Mouse (Mus musculus) neural tube, embryonic 15.5 days (tissue): Measurements from ENCODE around the gene Fam196b. TPM values are rescaled to one million over a fixed set of nuclear protein-coding genes. Genes with fewer than 3 reads are reported as not detected.

ENCODE experiments used
- ATAC-seq: fragments of 200-750 bp; cut with Nextera tagmentation; 2 replicates; pipeline ENCODE4 v1.8.0; 2017; ENCODE audit warnings: mild to moderate bottlenecking, moderate TSS enrichment, moderate library complexity; ENCODE audit not compliant: low FRiP score
- H3K27ac ChIP-seq: fragments of 300-500 bp; sonication (generic); replicated peaks from 2 replicates; pipeline ENCODE4 v1.5.1; 2015; ENCODE audit warnings: mild to moderate bottlenecking, inconsistent platforms
- H3K27me3 ChIP-seq: fragments of 300-500 bp; sonication (generic); replicated peaks from 2 replicates; pipeline ENCODE4 v1.6.1; 2015; ENCODE audit warnings: inconsistent platforms
- H3K36me3 ChIP-seq: fragments of 300-500 bp; sonication (generic); 2 replicates; pipeline ENCODE4 v1.6.1; 2015; ENCODE audit warnings: inconsistent platforms
- H3K4me1 ChIP-seq: fragments of 300-500 bp; sonication (generic); 2 replicates; pipeline ENCODE4 v1.6.1; 2015; ENCODE audit warnings: inconsistent platforms
- H3K4me2 ChIP-seq: fragments of 300-500 bp; sonication (generic); 2 replicates; pipeline ENCODE4 v1.6.1; 2015; ENCODE audit warnings: inconsistent platforms, mild to moderate bottlenecking, moderate library complexity
- H3K4me3 ChIP-seq: fragments of 300-500 bp; sonication (generic); replicated peaks from 2 replicates; pipeline ENCODE4 v1.5.1; 2015; ENCODE audit warnings: mild to moderate bottlenecking, inconsistent platforms
- H3K9ac ChIP-seq: fragments of 300-500 bp; sonication (generic); replicated peaks from 2 replicates; pipeline ENCODE4 v1.6.1; 2015; ENCODE audit warnings: mild to moderate bottlenecking, inconsistent platforms
- H3K9me3 ChIP-seq: fragments of 300-500 bp; sonication (generic); replicated peaks from 2 replicates; pipeline ENCODE4 v1.6.1; 2016; ENCODE audit warnings: inconsistent platforms
- WGBS: fragments of 180-500 bp; shearing (Covaris S2); methylation state at CpG from one replicate; pipeline ENCODE4 v1.1.7; 2015; ENCODE audit warnings: mixed read lengths; 5-methylcytosine and 5-hydroxymethylcytosine counted together
- polyA plus RNA-seq: library from polyadenylated mRNA; unstranded; fragments of >200 nt; fragmentation: Nextera tagmentation; extraction: Ambion mirVana; gene quantifications from 2 replicates; pipeline ENCODE4 v1.2.1, GENCODE M21; 2015

The Fam196b gene
- 3.6 and 4.0 TPM in 2 replicates for polyA plus RNA-seq

GRCm38 (mm10) chr11:34314534-34315379 is at the start of gene Fam196b:
TSS of gene Fam196b (plus strand) at chr11:34314822.
- H3K36me3 ChIP-seq, result no peaks in the 10 kb centered on the region
- 2% methylated on average over 12 of the region's 13 CpGs for WGBS
- H3K9me3 ChIP-seq, result no peaks in the 10 kb centered on the region
- peak within 1 kb of the TSS; percentile 57 for H3K4me2 ChIP-seq
- peak within 1 kb of the TSS; percentile 68 for H3K27ac ChIP-seq
- ATAC-seq, result peak; percentile 81
- H3K27me3 ChIP-seq, result 0 out of 2 replicates have a peak, but pooled peaks cover 3% of the 10 kb centered on the region
- peak within 1 kb of the TSS; percentile 45 for H3K4me3 ChIP-seq
- peaks cover 32% of the 10 kb centered on the region for H3K4me1 ChIP-seq
- H3K9ac ChIP-seq, result peak within 1 kb of the TSS; percentile 60

- H3K4me1 ChIP-seq, result peaks cover 14% of the 10 kb centered on the region
- H3K27ac ChIP-seq, result no peak overlapping the region
- H3K9me3 ChIP-seq, result no peaks in the 10 kb centered on the region
- WGBS, result 16% methylated on average over 10 of the region's 10 CpGs
- ATAC-seq, result no peak
- H3K27me3 ChIP-seq, result peaks cover 5% of the 10 kb centered on the region; the same call in 1 of the 2 replicates
- H3K9ac ChIP-seq, result no peak overlapping the region
- H3K4me2 ChIP-seq, result no peak overlapping the region
- H3K4me3 ChIP-seq, result no peak overlapping the region
- no peaks in the 10 kb centered on the region for H3K36me3 ChIP-seq
Measured at GRCm38 (mm10) chr11:34272016-34272415, 42.6 kb upstream of the Fam196b start.

GRCm38 (mm10) chr11:34275941-34276340 is 38.7 kb upstream of the Fam196b start:
- Histone ChIP-seq H3K4me1 (peaks cover 14% of the 10 kb centered on the region), H3K36me3 (no peaks in the 10 kb centered on the region), H3K27me3 (peaks cover 3% of the 10 kb centered on the region; the same call in 1 of the 2 replicates), H3K9me3 (no peaks in the 10 kb centered on the region), H3K4me2 (no peak overlapping the region), H3K4me3 (no peak overlapping the region), H3K9ac (no peak overlapping the region), H3K27ac (no peak overlapping the region)
- 51% methylated on average over 2 of the region's 2 CpGs for WGBS
- ATAC-seq, result no peak; the same call in 1 of the 2 replicates

- ATAC-seq, result peak; percentile 76
- peaks cover 14% of the 10 kb centered on the region for H3K4me1 ChIP-seq
- no peak overlapping the region for H3K4me3 ChIP-seq
- H3K9me3 ChIP-seq, result no peaks in the 10 kb centered on the region
- 32% methylated on average over 14 of the region's 14 CpGs for WGBS
- no peak overlapping the region for H3K9ac ChIP-seq
- H3K4me2 ChIP-seq, result peak overlapping the region; percentile 37
- no peaks in the 10 kb centered on the region for H3K36me3 ChIP-seq
- H3K27me3 ChIP-seq, result peaks cover 3% of the 10 kb centered on the region; the same call in 1 of the 2 replicates
- peak overlapping the region; percentile 13; the same call in 1 of the 2 replicates for H3K27ac ChIP-seq
Measured at GRCm38 (mm10) chr11:34276363-34277046, 38.1 kb upstream of the Fam196b start.

GRCm38 (mm10) chr11:34277047-34277445 is 37.6 kb upstream of the Fam196b start:
- Histone ChIP-seq H3K9ac (no peak overlapping the region), H3K4me1 (peaks cover 9% of the 10 kb centered on the region), H3K27me3 (peaks cover 3% of the 10 kb centered on the region; the same call in 1 of the 2 replicates), H3K36me3 (no peaks in the 10 kb centered on the region), H3K27ac (peak overlapping the region; percentile 13; the same call in 1 of the 2 replicates), H3K9me3 (no peaks in the 10 kb centered on the region), H3K4me2 (peak overlapping the region; percentile 37), H3K4me3 (no peak overlapping the region)
- WGBS, result 44% methylated on average over 3 of the region's 3 CpGs
- no peak; the same call in 1 of the 2 replicates for ATAC-seq

- WGBS, result 20% methylated on average over 13 of the region's 13 CpGs
- H3K4me2 ChIP-seq, result no peak overlapping the region
- no peak overlapping the region for H3K9ac ChIP-seq
- peaks cover 6% of the 10 kb centered on the region; the same call in 1 of the 2 replicates for H3K4me1 ChIP-seq
- no peaks in the 10 kb centered on the region for H3K9me3 ChIP-seq
- H3K27ac ChIP-seq, result no peak overlapping the region
- H3K36me3 ChIP-seq, result no peaks in the 10 kb centered on the region
- ATAC-seq, result no peak
- no peak overlapping the region for H3K4me3 ChIP-seq
- H3K27me3 ChIP-seq, result peaks cover 11% of the 10 kb centered on the region
Measured at GRCm38 (mm10) chr11:34284124-34284808, 30.4 kb upstream of the Fam196b start.

GRCm38 (mm10) chr11:34290265-34290664 is 24.4 kb upstream of the Fam196b start:
- WGBS, result 57% methylated on average over 4 of the region's 4 CpGs

GRCm38 (mm10) chr11:34290708-34291107 is 23.9 kb upstream of the Fam196b start:
- WGBS, result 20% methylated on average over 2 of the region's 2 CpGs
- no peak overlapping the region for H3K9ac ChIP-seq
- no peak for ATAC-seq
- H3K36me3 ChIP-seq, result no peaks in the 10 kb centered on the region
- H3K27ac ChIP-seq, result no peak overlapping the region
- 0 out of 2 replicates have a peak, but pooled peaks cover 4% of the 10 kb centered on the region for H3K27me3 ChIP-seq
- H3K9me3 ChIP-seq, result no peaks in the 10 kb centered on the region
- no peak overlapping the region for H3K4me2 ChIP-seq
- peaks cover 15% of the 10 kb centered on the region; the same call in 1 of the 2 replicates for H3K4me1 ChIP-seq
- no peak overlapping the region for H3K4me3 ChIP-seq

More at GRCm38 (mm10) chr11:34290265-34290664, 24.4 kb upstream of the Fam196b start:
- Histone ChIP-seq H3K27ac (no peak overlapping the region), H3K36me3 (no peaks in the 10 kb centered on the region), H3K4me1 (peaks cover 15% of the 10 kb centered on the region; the same call in 1 of the 2 replicates), H3K9me3 (no peaks in the 10 kb centered on the region), H3K27me3 (0 out of 2 replicates have a peak, but pooled peaks cover 4% of the 10 kb centered on the region), H3K4me3 (no peak overlapping the region), H3K9ac (no peak overlapping the region), H3K4me2 (no peak overlapping the region)
- ATAC-seq, result no peak

- Histone ChIP-seq H3K4me3 (no peak overlapping the region), H3K27me3 (no peaks in the 10 kb centered on the region), H3K9me3 (no peaks in the 10 kb centered on the region), H3K36me3 (no peaks in the 10 kb centered on the region), H3K4me1 (peaks cover 15% of the 10 kb centered on the region; the same call in 1 of the 2 replicates), H3K27ac (no peak overlapping the region), H3K9ac (no peak overlapping the region), H3K4me2 (no peak overlapping the region)
- WGBS, result 45% methylated on average over 3 of the region's 3 CpGs
- no peak for ATAC-seq
Measured at GRCm38 (mm10) chr11:34291304-34291703, 23.3 kb upstream of the Fam196b start.

GRCm38 (mm10) chr11:34297698-34298378 is 16.8 kb upstream of the Fam196b start:
- Histone ChIP-seq H3K4me2 (no peak overlapping the region), H3K4me1 (0 out of 2 replicates have a peak, but pooled peaks cover 4% of the 10 kb centered on the region), H3K27ac (no peak overlapping the region), H3K27me3 (no peaks in the 10 kb centered on the region), H3K36me3 (no peaks in the 10 kb centered on the region), H3K9me3 (no peaks in the 10 kb centered on the region), H3K4me3 (no peak overlapping the region), H3K9ac (no peak overlapping the region)
- 57% methylated on average over 5 of the region's 5 CpGs for WGBS
- ATAC-seq, result no peak
